In genomic region chr10:61844475-61844874, GRCm38 (mm10) we compare ENCODE assay signal across 29 mouse cellular contexts.
DNase-seq lines count a peak whose midpoint lies in the region; ATAC-seq and TF ChIP-seq lines count a peak whose summit lies in the region.
"Had no signal": no experiment of that assay in that cellular context is flagged by ENCODE, and none has a peak within 500 bp of the region (broad histone marks: within the 10 kb centered on the region; RNA-seq: fewer than 3 reads in every experiment).

No protein-coding gene starts in this region.

- no peaks in the 10 kb centered on the region for H3K36me3 ChIP-seq in midbrain, postnatal 0 days (ENCODE audit: insufficient read depth, low read length)
- H3K36me3 ChIP-seq in midbrain, embryonic 10.5 days = no peaks in the 10 kb centered on the region
- H3K36me3 ChIP-seq in heart, embryonic 10.5 days = no peaks in the 10 kb centered on the region; the same call in 1 of the 2 replicates
- H3K36me3 ChIP-seq: embryonic facial prominence, embryonic 13.5 days; forebrain, embryonic 10.5 days; hindbrain, embryonic 12.5 days; kidney, embryonic 15.5 days; limb, embryonic 12.5 days; neural tube, embryonic 12.5 days had no signal

- no peak overlapping the region for H3K27ac ChIP-seq in cerebellum, adult 2 months (ENCODE audit: insufficient read depth, low read length)
- no peak overlapping the region for H3K27ac ChIP-seq in layer of hippocampus, adult 2 months
- H3K27ac ChIP-seq in midbrain, postnatal 0 days (ENCODE audit: low read depth, low read length) = no peak overlapping the region
- no peak overlapping the region for H3K27ac ChIP-seq in midbrain, embryonic 10.5 days (replicated peaks)
- no peak overlapping the region for H3K27ac ChIP-seq in gastrocnemius, adult 2 months
- no peak overlapping the region for H3K27ac ChIP-seq in heart, embryonic 10.5 days
- H3K27ac ChIP-seq: embryonic facial prominence, embryonic 13.5 days; forebrain, embryonic 10.5 days; hindbrain, embryonic 12.5 days; kidney, embryonic 15.5 days; limb, embryonic 12.5 days; neural tube, embryonic 12.5 days had no signal

- WGBS in cerebellum, adult 2 months = 80% methylated on average over 7 of the region's 7 CpGs
- 78% methylated on average over 7 of the region's 7 CpGs for WGBS in midbrain, postnatal 0 days
- WGBS in midbrain, embryonic 10.5 days = 78% methylated on average over 7 of the region's 7 CpGs
- WGBS in heart, embryonic 10.5 days = 77% methylated on average over 7 of the region's 7 CpGs

- TF ChIP-seq POLR2A in cerebellum, adult 2 months (IDR thresholded peaks at IDR 0.05; ENCODE audit: borderline replicate concordance, insufficient read depth, low read length) = no peak

- no peaks in the 10 kb centered on the region for H3K4me1 ChIP-seq in cerebellum, adult 2 months (ENCODE audit: control insufficient read depth, insufficient read depth, low read length)
- no peaks in the 10 kb centered on the region for H3K4me1 ChIP-seq in midbrain, postnatal 0 days (ENCODE audit: insufficient read depth, low read length)
- peaks cover 6% of the 10 kb centered on the region; the same call in 1 of the 2 replicates for H3K4me1 ChIP-seq in midbrain, embryonic 10.5 days
- peaks cover 42% of the 10 kb centered on the region for H3K4me1 ChIP-seq in heart, embryonic 10.5 days
- H3K4me1 ChIP-seq: hindbrain, embryonic 12.5 days; neural tube, embryonic 12.5 days had no signal

- H3K4me2 ChIP-seq in midbrain, postnatal 0 days (ENCODE audit: low read depth, low read length, poor library complexity, severe bottlenecking) = no peak overlapping the region
- H3K4me2 ChIP-seq: embryonic facial prominence, embryonic 13.5 days; heart, embryonic 11.5 days; hindbrain, embryonic 12.5 days; kidney, embryonic 15.5 days; limb, embryonic 12.5 days; midbrain, embryonic 11.5 days; neural tube, embryonic 12.5 days had no signal

- H3K9me3 ChIP-seq in midbrain, postnatal 0 days (ENCODE audit: low read length) = no peaks in the 10 kb centered on the region
- H3K9me3 ChIP-seq in midbrain, embryonic 10.5 days (replicated peaks) = no peaks in the 10 kb centered on the region
- H3K9me3 ChIP-seq in heart, embryonic 10.5 days = no peaks in the 10 kb centered on the region
- H3K9me3 ChIP-seq: embryonic facial prominence, embryonic 13.5 days; forebrain, embryonic 10.5 days; hindbrain, embryonic 12.5 days; kidney, embryonic 15.5 days; limb, embryonic 12.5 days; neural tube, embryonic 12.5 days had no signal

- H3K27me3 ChIP-seq in cerebellum, adult 2 months (ENCODE audit: control insufficient read depth, insufficient read depth, low read length) = no peaks in the 10 kb centered on the region
- no peaks in the 10 kb centered on the region for H3K27me3 ChIP-seq in midbrain, postnatal 0 days (ENCODE audit: insufficient read depth, low read length)
- H3K27me3 ChIP-seq in midbrain, embryonic 10.5 days (ENCODE audit: low read depth, poor library complexity, severe bottlenecking) = peaks cover 8% of the 10 kb centered on the region; the same call in 1 of the 2 replicates
- no peaks in the 10 kb centered on the region for H3K27me3 ChIP-seq in heart, embryonic 10.5 days (ENCODE audit: insufficient read depth, poor library complexity, severe bottlenecking)
- H3K27me3 ChIP-seq: embryonic facial prominence, embryonic 13.5 days; kidney, embryonic 15.5 days; limb, embryonic 12.5 days; neural tube, embryonic 12.5 days had no signal

- TF ChIP-seq CTCF in cerebellum, adult 2 months (IDR thresholded peaks at IDR 0.05; ENCODE audit: borderline replicate concordance, insufficient read depth, low read depth, low read length) = 0 out of 2 replicates have a peak, but pooled peaks have one; percentile 5
- peak; percentile 39 for TF ChIP-seq CTCF in layer of hippocampus, adult 2 months (conservative IDR thresholded peaks at IDR 0.05)
- peak; percentile 51 for TF ChIP-seq CTCF in midbrain, postnatal 0 days (IDR thresholded peaks at IDR 0.05)
- TF ChIP-seq CTCF in gastrocnemius, adult 2 months (IDR thresholded peaks at IDR 0.05) = no peak

- no peak for ATAC-seq in midbrain, postnatal 0 days (ENCODE audit: low FRiP score)
- ATAC-seq: forebrain, embryonic 16.5 days; midbrain, embryonic 16.5 days had no signal

- intact Hi-C loops in gastrocnemius, adult 2 months (cut with DNase I) = loop anchor here (5.0 kb wide), 1 partner anchor 133 kb away; the partner anchor contains the start of gene Col13a1

- no peak for DNase-seq in cerebellum, adult 2 months
- DNase-seq in cerebellum, adult 18-20 months = no peak
- no peak for DNase-seq in layer of hippocampus, adult 2 months (ENCODE audit: low spot score in 2 of 2)
- DNase-seq in layer of hippocampus, adult 18-20 months (ENCODE audit: low spot score in 2 of 2) = no peak
- no peak for DNase-seq in midbrain, postnatal 0 days (ENCODE audit: low spot score)
- DNase-seq in midbrain, embryonic 10.5 days (ENCODE audit: low spot score) = no peak
- DNase-seq in gastrocnemius, adult 2 months = no peak
- DNase-seq in heart, embryonic 10.5 days (ENCODE audit: low spot score) = no peak
- DNase-seq: adrenal gland, adult 8-10 months; cerebellum, adult 9-11 months; gastrocnemius, postnatal 14 days; heart, adult 11 months; heart, postnatal 36 days; kidney, adult 18-20 months; kidney, postnatal 4 days; layer of hippocampus, adult 9-11 months; lung, postnatal 10 days; thymus, postnatal 4 days had no signal

- H3K4me3 ChIP-seq in cerebellum, adult 2 months (replicated peaks; ENCODE audit: insufficient read depth, low read depth, low read length) = no peak overlapping the region
- no peak overlapping the region for H3K4me3 ChIP-seq in layer of hippocampus, adult 2 months
- H3K4me3 ChIP-seq in midbrain, postnatal 0 days (ENCODE audit: low read depth, low read length) = no peak overlapping the region
- H3K4me3 ChIP-seq in midbrain, embryonic 10.5 days = no peak overlapping the region
- no peak overlapping the region for H3K4me3 ChIP-seq in gastrocnemius, adult 2 months
- no peak overlapping the region for H3K4me3 ChIP-seq in heart, embryonic 10.5 days
- H3K4me3 ChIP-seq: embryonic facial prominence, embryonic 13.5 days; forebrain, embryonic 10.5 days; hindbrain, embryonic 12.5 days; kidney, embryonic 15.5 days; limb, embryonic 12.5 days; myocyte; neural tube, embryonic 12.5 days had no signal

- H3K9ac ChIP-seq in midbrain, postnatal 0 days (replicated peaks; ENCODE audit: low read length, poor library complexity, severe bottlenecking) = no peak overlapping the region
- H3K9ac ChIP-seq: embryonic facial prominence, embryonic 13.5 days; hindbrain, embryonic 12.5 days; kidney, embryonic 15.5 days; limb, embryonic 12.5 days; neural tube, embryonic 12.5 days had no signal
